Mouse (Mus musculus) hindbrain, embryonic 12.5 days (tissue): ENCODE data around the gene Rbfox3. TPM values are rescaled to one million over a fixed set of nuclear protein-coding genes. Genes with fewer than 3 reads are reported as not detected.
A peak's percentile ranks its signal among the peaks of the same experiment; 100 is the strongest.

Experiments
- ATAC-seq: fragments of 200-750 bp; cut with Nextera tagmentation; 2 replicates; pipeline ENCODE4 v1.8.0; 2017; ENCODE audit warnings: moderate TSS enrichment; ENCODE audit not compliant: low FRiP score
- H3K27ac ChIP-seq: fragments of 300-500 bp; sonication (generic); 2 replicates; pipeline ENCODE4 v1.5.1; 2016; ENCODE audit warnings: mild to moderate bottlenecking
- H3K27me3 ChIP-seq: fragments of 300-500 bp; sonication (generic); 2 replicates; pipeline ENCODE4 v1.6.1; 2016; ENCODE audit warnings: mild to moderate bottlenecking
- H3K36me3 ChIP-seq: fragments of 300-500 bp; sonication (generic); 2 replicates; pipeline ENCODE4 v1.6.1; 2016; ENCODE audit warnings: mild to moderate bottlenecking
- H3K4me1 ChIP-seq: fragments of 300-500 bp; sonication (generic); 2 replicates; pipeline ENCODE4 v1.6.1; 2016
- H3K4me2 ChIP-seq: fragments of 300-500 bp; sonication (generic); replicated peaks from 2 replicates; pipeline ENCODE4 v1.6.1; 2016; ENCODE audit warnings: mild to moderate bottlenecking
- H3K4me3 ChIP-seq: fragments of 300-500 bp; sonication (generic); 2 replicates; pipeline ENCODE4 v1.5.1; 2016; ENCODE audit warnings: mild to moderate bottlenecking
- H3K9ac ChIP-seq: fragments of 300-500 bp; sonication (generic); 2 replicates; pipeline ENCODE4 v1.6.1; 2016; ENCODE audit warnings: mild to moderate bottlenecking, moderate library complexity
- H3K9me3 ChIP-seq: fragments of 300-500 bp; sonication (generic); replicated peaks from 2 replicates; pipeline ENCODE4 v1.6.1; 2016; ENCODE audit warnings: mild to moderate bottlenecking
- WGBS: fragments of 180-500 bp; shearing (Covaris S2); methylation state at CpG from one replicate; pipeline ENCODE4 v1.1.7; 2016; 5-methylcytosine and 5-hydroxymethylcytosine counted together
- polyA plus RNA-seq: library from polyadenylated mRNA; unstranded; fragments of >200 nt; fragmentation: Nextera tagmentation; extraction: Ambion mirVana; gene quantifications from 2 replicates; pipeline ENCODE4 v1.2.1, GENCODE M21; 2016

Gene Rbfox3
- polyA plus RNA-seq, 1 experiment from 2014 or later, result 26.5 TPM

GRCm38 (mm10) chr11:118508341-118508740, 403.1 kb downstream of the Rbfox3 start:
- Histone ChIP-seq H3K36me3 (no peaks in the 10 kb centered on the region), H3K27me3 (peaks cover 21% of the 10 kb centered on the region), H3K4me2 (no peak overlapping the region), H3K4me1 (peaks cover 27% of the 10 kb centered on the region), H3K9ac (no peak overlapping the region), H3K9me3 (no peaks in the 10 kb centered on the region), H3K27ac (0 out of 2 replicates have a peak overlapping the region, but pooled peaks have one; percentile 42), H3K4me3 (no peak overlapping the region)
- WGBS, result 80% methylated on average over 7 of the region's 7 CpGs
- no peak for ATAC-seq

GRCm38 (mm10) chr11:118507904-118508303, 403.5 kb downstream of the Rbfox3 start:
- Histone ChIP-seq H3K4me3 (no peak overlapping the region), H3K27ac (no peak overlapping the region), H3K4me2 (no peak overlapping the region), H3K36me3 (no peaks in the 10 kb centered on the region), H3K4me1 (peaks cover 26% of the 10 kb centered on the region), H3K27me3 (peaks cover 26% of the 10 kb centered on the region), H3K9me3 (no peaks in the 10 kb centered on the region), H3K9ac (no peak overlapping the region)
- no peak for ATAC-seq
- 34% methylated on average over 5 of the region's 5 CpGs for whole genome bisulfite sequencing

GRCm38 (mm10) chr11:118507095-118507494, 404.3 kb downstream of the Rbfox3 start:
- H3K36me3 ChIP-seq, result no peaks in the 10 kb centered on the region
- ATAC-seq, result no peak
- 86% methylated on average over 6 of the region's 6 CpGs for WGBS
- H3K4me3 ChIP-seq, result no peak overlapping the region
- H3K27ac ChIP-seq, result no peak overlapping the region
- peaks cover 27% of the 10 kb centered on the region for H3K27me3 ChIP-seq
- no peaks in the 10 kb centered on the region for H3K9me3 ChIP-seq
- H3K4me2 ChIP-seq, result no peak overlapping the region
- H3K4me1 ChIP-seq, result peaks cover 18% of the 10 kb centered on the region
- no peak overlapping the region for H3K9ac ChIP-seq

GRCm38 (mm10) chr11:118504180-118504454, 407.3 kb downstream of the Rbfox3 start:
- no peak overlapping the region for H3K4me2 ChIP-seq
- no peak overlapping the region for H3K4me3 ChIP-seq
- WGBS, result 76% methylated on average over 5 of the region's 5 CpGs
- no peak for ATAC-seq
- H3K4me1 ChIP-seq, result peaks cover 9% of the 10 kb centered on the region; the same call in 1 of the 2 replicates
- peaks cover 30% of the 10 kb centered on the region for H3K27me3 ChIP-seq
- H3K9ac ChIP-seq, result no peak overlapping the region
- H3K27ac ChIP-seq, result no peak overlapping the region
- no peaks in the 10 kb centered on the region for H3K36me3 ChIP-seq
- no peaks in the 10 kb centered on the region for H3K9me3 ChIP-seq

- peaks cover 9% of the 10 kb centered on the region; the same call in 1 of the 2 replicates for H3K4me1 ChIP-seq
- H3K27ac ChIP-seq, result no peak overlapping the region
- H3K9ac ChIP-seq, result no peak overlapping the region
- 29% methylated on average over 34 of the region's 34 CpGs for WGBS
- no peaks in the 10 kb centered on the region for H3K9me3 ChIP-seq
- no peak overlapping the region for H3K4me3 ChIP-seq
- no peaks in the 10 kb centered on the region for H3K36me3 ChIP-seq
- H3K27me3 ChIP-seq, result peaks cover 30% of the 10 kb centered on the region
- no peak for ATAC-seq
- no peak overlapping the region for H3K4me2 ChIP-seq
Observed at GRCm38 (mm10) chr11:118503418-118504179, 407.8 kb downstream of the Rbfox3 start.

GRCm38 (mm10) chr11:118502990-118503389, 408.4 kb downstream of the Rbfox3 start:
- H3K9me3 ChIP-seq, result no peaks in the 10 kb centered on the region
- H3K27me3 ChIP-seq, result peaks cover 30% of the 10 kb centered on the region
- no peak overlapping the region for H3K9ac ChIP-seq
- H3K4me2 ChIP-seq, result no peak overlapping the region
- ATAC-seq, result no peak
- no peak overlapping the region for H3K27ac ChIP-seq
- H3K4me1 ChIP-seq, result peaks cover 9% of the 10 kb centered on the region; the same call in 1 of the 2 replicates
- H3K36me3 ChIP-seq, result no peaks in the 10 kb centered on the region
- no peak overlapping the region for H3K4me3 ChIP-seq
- 57% methylated on average over 4 of the region's 6 CpGs for WGBS

GRCm38 (mm10) chr11:118496066-118496689, 415.2 kb downstream of the Rbfox3 start:
- Histone ChIP-seq H3K4me2 (no peak overlapping the region), H3K4me1 (peaks cover 17% of the 10 kb centered on the region), H3K4me3 (no peak overlapping the region), H3K36me3 (no peaks in the 10 kb centered on the region), H3K27me3 (0 out of 2 replicates have a peak, but pooled peaks cover 5% of the 10 kb centered on the region), H3K9ac (no peak overlapping the region), H3K9me3 (no peaks in the 10 kb centered on the region), H3K27ac (no peak overlapping the region)
- no peak for ATAC-seq
- 50% methylated on average over 20 of the region's 20 CpGs for WGBS

GRCm38 (mm10) chr11:118495065-118495464, 416.3 kb downstream of the Rbfox3 start:
- H3K27me3 ChIP-seq, result peaks cover 13% of the 10 kb centered on the region; the same call in 1 of the 2 replicates
- no peak overlapping the region for H3K9ac ChIP-seq
- H3K27ac ChIP-seq, result no peak overlapping the region
- no peaks in the 10 kb centered on the region for H3K36me3 ChIP-seq
- 43% methylated on average over 5 of the region's 5 CpGs for whole genome bisulfite sequencing
- H3K9me3 ChIP-seq, result no peaks in the 10 kb centered on the region
- ATAC-seq, result no peak
- H3K4me3 ChIP-seq, result no peak overlapping the region
- peaks cover 25% of the 10 kb centered on the region for H3K4me1 ChIP-seq
- H3K4me2 ChIP-seq, result no peak overlapping the region

GRCm38 (mm10) chr11:118494001-118494737, 417.2 kb downstream of the Rbfox3 start:
- H3K4me3 ChIP-seq, result no peak overlapping the region
- no peaks in the 10 kb centered on the region for H3K9me3 ChIP-seq
- 83% methylated on average over 12 of the region's 12 CpGs for WGBS
- H3K9ac ChIP-seq, result no peak overlapping the region
- no peaks in the 10 kb centered on the region for H3K36me3 ChIP-seq
- H3K4me1 ChIP-seq, result peaks cover 34% of the 10 kb centered on the region
- no peak overlapping the region for H3K27ac ChIP-seq
- ATAC-seq, result no peak
- H3K27me3 ChIP-seq, result peaks cover 13% of the 10 kb centered on the region; the same call in 1 of the 2 replicates
- H3K4me2 ChIP-seq, result no peak overlapping the region

GRCm38 (mm10) chr11:118493458-118493857, 417.9 kb downstream of the Rbfox3 start:
- no peak overlapping the region for H3K4me2 ChIP-seq
- H3K36me3 ChIP-seq, result no peaks in the 10 kb centered on the region
- 83% methylated on average over 2 of the region's 2 CpGs for WGBS
- no peaks in the 10 kb centered on the region for H3K9me3 ChIP-seq
- no peak overlapping the region for H3K9ac ChIP-seq
- peaks cover 36% of the 10 kb centered on the region for H3K4me1 ChIP-seq
- H3K27me3 ChIP-seq, result peaks cover 13% of the 10 kb centered on the region; the same call in 1 of the 2 replicates
- H3K4me3 ChIP-seq, result no peak overlapping the region
- H3K27ac ChIP-seq, result no peak overlapping the region
- ATAC-seq, result no peak

GRCm38 (mm10) chr11:118491230-118491629, 420.2 kb downstream of the Rbfox3 start:
- Histone ChIP-seq H3K27me3 (peaks cover 13% of the 10 kb centered on the region; the same call in 1 of the 2 replicates), H3K4me3 (no peak overlapping the region), H3K4me2 (no peak overlapping the region), H3K36me3 (0 out of 2 replicates have a peak, but pooled peaks cover 12% of the 10 kb centered on the region), H3K4me1 (peaks cover 27% of the 10 kb centered on the region), H3K9ac (no peak overlapping the region), H3K27ac (no peak overlapping the region), H3K9me3 (no peaks in the 10 kb centered on the region)
- WGBS, result 89% methylated on average over 7 of the region's 7 CpGs
- no peak for ATAC-seq

- WGBS, result 16% methylated on average over 22 of the region's 22 CpGs
- H3K4me2 ChIP-seq, result peak overlapping the region; percentile 36
- no peak overlapping the region for H3K27ac ChIP-seq
- H3K27me3 ChIP-seq, result peaks cover 13% of the 10 kb centered on the region; the same call in 1 of the 2 replicates
- 0 out of 2 replicates have a peak overlapping the region, but pooled peaks have one; percentile 11 for H3K4me3 ChIP-seq
- peaks cover 27% of the 10 kb centered on the region for H3K4me1 ChIP-seq
- no peak for ATAC-seq
- no peaks in the 10 kb centered on the region for H3K9me3 ChIP-seq
- peak overlapping the region; percentile 23 for H3K9ac ChIP-seq
- H3K36me3 ChIP-seq, result 0 out of 2 replicates have a peak, but pooled peaks cover 13% of the 10 kb centered on the region
Observed at GRCm38 (mm10) chr11:118490566-118491218, 420.7 kb downstream of the Rbfox3 start.
